ENCODE assay signal across 8 mouse cellular contexts in genomic region chr17:45506700-45507189, GRCm38 (mm10). TPM values are rescaled to one million over a fixed set of nuclear protein-coding genes. Genes with fewer than 3 reads are reported as not detected.
DNase-seq lines count a peak whose midpoint lies in the region; ATAC-seq lines count a peak whose summit lies in the region.

TSS of gene Aars2 (plus strand) at chr17:45506841.

- DNase-seq in adipocyte (ENCODE audit: low spot score) = peak; percentile 94
- DNase-seq in embryo, embryonic 10 days (ENCODE audit: low spot score) = peak; percentile 95
- peak; percentile 96 for DNase-seq in gastrocnemius, postnatal 10 days
- peak; percentile 90 to 96 for DNase-seq in left cerebral cortex, postnatal 10 days (ENCODE audit: extremely low spot score in 1 of 2, low spot score in 2 of 2)
- peak; percentile 92 for DNase-seq in right cerebral cortex, postnatal 25 days
- peak; percentile 86 to 95 for DNase-seq in urinary bladder, postnatal 4 days (ENCODE audit: low spot score in 2 of 2)

- intact Hi-C loops in left cerebral cortex, postnatal 10 days (cut with DNase I) = no loop called here

- peak; percentile 93 for ATAC-seq in inflammation-experienced regulatory T-cells, adult 6 months
- ATAC-seq in megakaryocyte-erythroid progenitor cell, adult 5-6 weeks (replicated peaks; ENCODE audit: low FRiP score, low TSS enrichment, poor library complexity, severe bottlenecking) = peak; percentile 88

RNA-seq across cellular contexts. Expression of gene Aars2, which starts in this region (rescaled TPM):
- 10 to 100 TPM; 14.3 to 16.4 TPM for total RNA-seq in gastrocnemius, postnatal 10 days (2021)
- polyA plus RNA-seq in inflammation-experienced regulatory T-cells, adult 6 months (2017; shearing (Covaris generic)) = 1 to 10 TPM; 2.2 to 2.7 (median 2.3) TPM
- 10 to 100 TPM; 21.2 to 23.4 TPM for total RNA-seq in left cerebral cortex, postnatal 10 days (2021)
- total RNA-seq in megakaryocyte-erythroid progenitor cell, adult 5-6 weeks (2014; fragmentation: Nextera tagmentation) = 17.5 and 20.6 TPM in 2 replicates
- total RNA-seq in megakaryocyte-erythroid progenitor cell, adult 5-6 weeks (2017) = 9.8 and 13.4 TPM in 2 replicates

Comparison
In these comparisons a context has a peak if more than half of its experiments do, and no peak if none do; other contexts are left out.
1. Peak in every context shown above with its lines: DNase-seq and ATAC-seq.